Mouse (Mus musculus): ENCODE results near the gene Npb. TPM values are rescaled to one million over a fixed set of nuclear protein-coding genes. Genes with fewer than 3 reads are reported as not detected.

The Npb gene
- total RNA-seq, 2 experiments from 2014 or later = 3.3 TPM; not detected in 1

- ATAC-seq (replicated peaks; ENCODE audit: low FRiP score, low TSS enrichment, poor library complexity, severe bottlenecking) = no peak
Observed at GRCm38 (mm10) chr11:120654741-120655140, 46.5 kb downstream of the Npb start.

GRCm38 (mm10) chr11:120657301-120657700 is 49.0 kb downstream of the Npb start:
- no peak for ATAC-seq (replicated peaks; ENCODE audit: low FRiP score, low TSS enrichment, poor library complexity, severe bottlenecking)

Other genes with a start within 250 kb of the Npb start
Only the 30 nearest of the 34 such genes appear.
- 59.3 and 65.2 TPM in 2 replicates for gene Nploc4, start 170.8 kb upstream of the Npb start, total RNA-seq (2014; fragmentation: Nextera tagmentation)
- gene Nploc4, start 170.8 kb upstream of the Npb start, total RNA-seq (2017) = 32.5 and 41.1 TPM in 2 replicates
- not detected in 2 replicates for gene Tspan10, start 165.8 kb upstream of the Npb start, total RNA-seq (2014; fragmentation: Nextera tagmentation)
- gene Tspan10, start 165.8 kb upstream of the Npb start, total RNA-seq (2017) = not detected in 2 replicates
- gene Pde6g, start 155.0 kb upstream of the Npb start, total RNA-seq (2014; fragmentation: Nextera tagmentation) = 0.37 TPM in 1 of 2 replicates, not detected in the other
- 0.38 TPM in 1 of 2 replicates, not detected in the other for gene Pde6g, start 155.0 kb upstream of the Npb start, total RNA-seq (2017)
- 8.0 and 20.5 TPM in 2 replicates for gene Oxld1, start 150.4 kb upstream of the Npb start, total RNA-seq (2014; fragmentation: Nextera tagmentation)
- gene Oxld1, start 150.4 kb upstream of the Npb start, total RNA-seq (2017) = 14.0 and 27.9 TPM in 2 replicates
- 36.1 and 67.6 TPM in 2 replicates for gene Ccdc137, start 150.4 kb upstream of the Npb start, total RNA-seq (2014; fragmentation: Nextera tagmentation)
- 70.0 and 99.8 TPM in 2 replicates for gene Ccdc137, start 150.4 kb upstream of the Npb start, total RNA-seq (2017)
- 11.2 and 14.7 TPM in 2 replicates for gene Arl16, start 140.9 kb upstream of the Npb start, total RNA-seq (2014; fragmentation: Nextera tagmentation)
- gene Arl16, start 140.9 kb upstream of the Npb start, total RNA-seq (2017) = 8.8 and 21.9 TPM in 2 replicates
- gene Mrpl12, start 123.9 kb upstream of the Npb start, total RNA-seq (2014; fragmentation: Nextera tagmentation) = 165 and 221 TPM in 2 replicates
- gene Mrpl12, start 123.9 kb upstream of the Npb start, total RNA-seq (2017) = 151 and 192 TPM in 2 replicates
- 16.9 and 27.2 TPM in 2 replicates for gene Slc25a10, start 116.6 kb upstream of the Npb start, total RNA-seq (2014; fragmentation: Nextera tagmentation)
- gene Slc25a10, start 116.6 kb upstream of the Npb start, total RNA-seq (2017) = 17.6 and 18.8 TPM in 2 replicates
- gene Gcgr, start 77.8 kb upstream of the Npb start, total RNA-seq (2014; fragmentation: Nextera tagmentation) = not detected in 2 replicates
- not detected in 2 replicates for gene Gcgr, start 77.8 kb upstream of the Npb start, total RNA-seq (2017)
- 60.4 and 62.7 TPM in 2 replicates for gene Mcrip1, start 58.8 kb upstream of the Npb start, total RNA-seq (2014; fragmentation: Nextera tagmentation)
- gene Mcrip1, start 58.8 kb upstream of the Npb start, total RNA-seq (2017) = 18.5 and 18.8 TPM in 2 replicates
- gene Ppp1r27, start 57.3 kb upstream of the Npb start, total RNA-seq (2014; fragmentation: Nextera tagmentation) = not detected in 2 replicates
- not detected in 2 replicates for gene Ppp1r27, start 57.3 kb upstream of the Npb start, total RNA-seq (2017)
- gene P4hb, start 35.2 kb upstream of the Npb start, total RNA-seq (2014; fragmentation: Nextera tagmentation) = 236 and 270 TPM in 2 replicates
- gene P4hb, start 35.2 kb upstream of the Npb start, total RNA-seq (2017) = 334 and 373 TPM in 2 replicates
- gene Arhgdia, start 26.9 kb upstream of the Npb start, total RNA-seq (2014; fragmentation: Nextera tagmentation) = 248 and 334 TPM in 2 replicates
- gene Arhgdia, start 26.9 kb upstream of the Npb start, total RNA-seq (2017) = 96.3 and 154 TPM in 2 replicates
- gene Alyref, start 10.1 kb upstream of the Npb start, total RNA-seq (2014; fragmentation: Nextera tagmentation) = 157 and 232 TPM in 2 replicates
- gene Alyref, start 10.1 kb upstream of the Npb start, total RNA-seq (2017) = 208 and 278 TPM in 2 replicates
- gene Anapc11, start 10.1 kb upstream of the Npb start, total RNA-seq (2014; fragmentation: Nextera tagmentation) = 84.0 and 110 TPM in 2 replicates
- gene Anapc11, start 10.1 kb upstream of the Npb start, total RNA-seq (2017) = 21.9 and 27.6 TPM in 2 replicates
- 74.6 and 87.3 TPM in 2 replicates for gene Pcyt2, start 9.5 kb downstream of the Npb start, total RNA-seq (2014; fragmentation: Nextera tagmentation)
- gene Pcyt2, start 9.5 kb downstream of the Npb start, total RNA-seq (2017) = 28.5 and 29.6 TPM in 2 replicates
- 62.8 and 79.3 TPM in 2 replicates for gene Sirt7, start 16.8 kb downstream of the Npb start, total RNA-seq (2014; fragmentation: Nextera tagmentation)
- 39.8 and 48.3 TPM in 2 replicates for gene Sirt7, start 16.8 kb downstream of the Npb start, total RNA-seq (2017)
- gene Mafg, start 25.1 kb downstream of the Npb start, total RNA-seq (2014; fragmentation: Nextera tagmentation) = 26.0 and 31.6 TPM in 2 replicates
- 11.7 and 12.2 TPM in 2 replicates for gene Mafg, start 25.1 kb downstream of the Npb start, total RNA-seq (2017)
- gene Pycr1, start 35.3 kb downstream of the Npb start, total RNA-seq (2014; fragmentation: Nextera tagmentation) = 0.13 and 1.1 TPM in 2 replicates
- gene Pycr1, start 35.3 kb downstream of the Npb start, total RNA-seq (2017) = 1.5 TPM in 1 of 2 replicates, not detected in the other
- gene Myadml2, start 39.7 kb downstream of the Npb start, total RNA-seq (2014; fragmentation: Nextera tagmentation) = 6.3 TPM in 1 of 2 replicates, not detected in the other
- not detected in 2 replicates for gene Myadml2, start 39.7 kb downstream of the Npb start, total RNA-seq (2017)
- not detected in 2 replicates for gene Notum, start 52.7 kb downstream of the Npb start, total RNA-seq (2014; fragmentation: Nextera tagmentation)
- gene Notum, start 52.7 kb downstream of the Npb start, total RNA-seq (2017) = not detected in 2 replicates
- 79.5 and 108 TPM in 2 replicates for gene Aspscr1, start 64.5 kb downstream of the Npb start, total RNA-seq (2014; fragmentation: Nextera tagmentation)
- 15.5 and 52.7 TPM in 2 replicates for gene Aspscr1, start 64.5 kb downstream of the Npb start, total RNA-seq (2017)
- 132 and 157 TPM in 2 replicates for gene Cenpx, start 105.3 kb downstream of the Npb start, total RNA-seq (2014; fragmentation: Nextera tagmentation)
- gene Cenpx, start 105.3 kb downstream of the Npb start, total RNA-seq (2017) = 95.0 and 99.4 TPM in 2 replicates
- gene Lrrc45, start 105.4 kb downstream of the Npb start, total RNA-seq (2014; fragmentation: Nextera tagmentation) = 25.3 and 34.4 TPM in 2 replicates
- gene Lrrc45, start 105.4 kb downstream of the Npb start, total RNA-seq (2017) = 37.0 and 38.1 TPM in 2 replicates
- gene Rac3, start 113.0 kb downstream of the Npb start, total RNA-seq (2014; fragmentation: Nextera tagmentation) = 1.6 and 2.9 TPM in 2 replicates
- not detected in 2 replicates for gene Rac3, start 113.0 kb downstream of the Npb start, total RNA-seq (2017)
- 12.7 and 14.9 TPM in 2 replicates for gene Dcxr, start 118.8 kb downstream of the Npb start, total RNA-seq (2014; fragmentation: Nextera tagmentation)
- gene Dcxr, start 118.8 kb downstream of the Npb start, total RNA-seq (2017) = 6.2 and 10.2 TPM in 2 replicates
- gene Cbr2, start 123.6 kb downstream of the Npb start, total RNA-seq (2014; fragmentation: Nextera tagmentation) = not detected in 2 replicates
- not detected in 2 replicates for gene Cbr2, start 123.6 kb downstream of the Npb start, total RNA-seq (2017)
- 2.5 and 12.0 TPM in 2 replicates for gene Hmga1b, start 154.3 kb downstream of the Npb start, total RNA-seq (2014; fragmentation: Nextera tagmentation)
- gene Hmga1b, start 154.3 kb downstream of the Npb start, total RNA-seq (2017) = 8.7 and 10.9 TPM in 2 replicates
- gene Rfng, start 175.7 kb downstream of the Npb start, total RNA-seq (2014; fragmentation: Nextera tagmentation) = 43.1 and 47.2 TPM in 2 replicates
- gene Rfng, start 175.7 kb downstream of the Npb start, total RNA-seq (2017) = 4.8 and 9.5 TPM in 2 replicates
- gene Gps1, start 175.8 kb downstream of the Npb start, total RNA-seq (2014; fragmentation: Nextera tagmentation) = 107 TPM in 2 replicates
- gene Gps1, start 175.8 kb downstream of the Npb start, total RNA-seq (2017) = 103 and 119 TPM in 2 replicates

Measured in megakaryocyte-erythroid progenitor cell, adult 5-6 weeks (primary cell).